Mouse (Mus musculus) ES-E14 (cell line): ENCODE measurements around the gene Prkcb.

Experiments
- HCFC1 ChIP-seq: IDR thresholded peaks from 2 replicates; pipeline ENCODE4 v1.6.1; 2012; ENCODE audit warnings: low read length, inconsistent platforms, borderline replicate concordance; ENCODE audit not compliant: insufficient read depth
- MAFK ChIP-seq: IDR thresholded peaks from 2 replicates; pipeline ENCODE4 v1.6.1; 2014; ENCODE audit warnings: mild to moderate bottlenecking, low read depth, low read length, inconsistent platforms; ENCODE audit not compliant: insufficient read depth
- ZC3H11A ChIP-seq: IDR thresholded peaks from 2 replicates; pipeline ENCODE4 v1.6.1; 2012; ENCODE audit warnings: low read depth, mild to moderate bottlenecking, inconsistent platforms, low read length, borderline replicate concordance

DNA sequence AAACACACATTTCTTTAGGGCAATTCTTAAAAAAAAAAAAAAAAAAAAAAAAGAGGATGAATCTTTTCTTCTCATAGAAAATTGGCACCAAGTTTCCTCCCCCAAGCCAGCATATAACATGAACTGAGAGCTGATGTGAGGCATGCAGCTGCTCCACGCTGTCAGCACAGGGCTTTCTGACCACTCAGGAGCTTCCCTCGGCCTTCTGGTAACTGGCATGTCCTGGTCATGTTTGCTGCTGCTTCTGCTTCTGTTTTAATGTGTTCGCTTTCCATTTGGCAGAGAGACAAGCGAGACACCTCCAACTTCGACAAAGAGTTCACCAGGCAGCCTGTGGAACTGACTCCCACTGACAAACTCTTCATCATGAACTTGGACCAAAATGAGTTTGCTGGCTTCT lies 344.9 kb downstream of the Prkcb start:
- TF ChIP-seq MAFK (no peak), HCFC1 (no peak), ZC3H11A (no peak)
